Mouse (Mus musculus): ENCODE results near the gene Ncbp1.

Gene Ncbp1

DNA sequence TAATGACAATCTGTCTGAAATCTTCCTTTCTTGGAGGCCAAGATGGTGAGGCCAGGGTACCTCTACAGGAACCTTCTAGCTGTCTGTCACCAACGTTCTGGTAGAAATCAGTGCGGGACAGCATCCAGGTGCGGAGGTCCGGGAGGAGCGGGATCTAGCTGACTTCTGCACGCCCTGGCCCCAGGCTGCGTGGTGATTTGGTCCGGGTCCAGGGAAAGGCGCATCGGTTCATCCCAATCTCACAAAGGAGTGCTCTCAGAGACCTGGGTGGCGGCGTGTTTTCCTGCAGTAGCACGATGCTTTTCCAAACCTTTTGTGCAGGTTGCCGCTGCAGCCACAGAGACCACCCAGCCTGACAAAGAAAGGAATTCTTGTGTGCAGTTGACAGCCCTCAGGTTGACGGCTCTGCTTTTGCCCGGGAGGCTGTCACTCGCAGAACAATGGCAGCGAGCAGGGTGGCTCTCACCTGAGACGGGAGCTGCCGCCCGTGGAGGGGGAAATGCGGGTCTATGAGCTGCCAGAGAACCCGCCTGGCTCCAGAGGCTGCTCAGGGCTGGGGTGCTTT lies 64.2 kb downstream of the Ncbp1 start:
- no peak for DNase-seq

DNA sequence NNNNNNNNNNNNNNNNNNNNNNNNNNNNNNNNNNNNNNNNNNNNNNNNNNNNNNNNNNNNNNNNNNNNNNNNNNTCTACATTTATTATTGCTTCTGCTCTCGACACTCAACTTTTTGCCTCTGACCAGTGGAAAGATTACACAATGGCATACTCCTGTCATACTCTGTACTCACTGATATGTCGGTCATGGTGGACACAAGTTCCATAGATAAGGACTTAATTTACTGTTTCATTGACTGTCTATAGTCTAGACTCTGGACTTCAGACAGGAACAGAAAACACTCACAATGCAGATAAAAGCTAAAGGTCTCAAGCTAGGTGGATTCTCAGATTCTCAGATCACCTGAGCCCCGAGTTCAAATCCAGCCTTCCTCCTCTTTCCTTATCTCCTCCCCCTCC lies 82.7 kb downstream of the Ncbp1 start:
- DNase-seq: no peak
